Mouse (Mus musculus) embryonic facial prominence, embryonic 11.5 days (tissue): Measurements from ENCODE around the gene Hsf2. TPM values are rescaled to one million over a fixed set of nuclear protein-coding genes. Genes with fewer than 3 reads are reported as not detected.
"Not testable (repeated sequence)": the region's sequence is repeated elsewhere in the genome, so short reads cannot be mapped to it uniquely, and the experiment has no call there.

Experiments used
- ATAC-seq: fragments of 200-750 bp; cut with Nextera tagmentation; replicated peaks from 2 replicates; pipeline ENCODE4 v1.8.0; 2017; ENCODE audit warnings: low read depth; ENCODE audit not compliant: insufficient number of reproducible peaks, low FRiP score, low TSS enrichment
- DNase-seq: peaks from one replicate; pipeline ENCODE4 v3.0.0-alpha.2; 2015; ENCODE audit warnings: low spot score
- H3K27ac ChIP-seq: fragments of 300-500 bp; sonication (generic); replicated peaks from 2 replicates; pipeline ENCODE4 v1.5.1; 2014; ENCODE audit warnings: mild to moderate bottlenecking, low read depth, low read length, control low read depth
- H3K27me3 ChIP-seq: fragments of 300-500 bp; sonication (generic); 2 replicates; pipeline ENCODE4 v1.6.1; 2014; ENCODE audit warnings: mild to moderate bottlenecking, low read length, moderate library complexity, mixed read lengths; ENCODE audit not compliant: control insufficient read depth, insufficient read depth
- H3K36me3 ChIP-seq: fragments of 300-500 bp; sonication (generic); replicated peaks from 2 replicates; pipeline ENCODE4 v1.6.1; 2014; ENCODE audit warnings: low read depth, mild to moderate bottlenecking, low read length, moderate library complexity, mixed read lengths; ENCODE audit not compliant: control insufficient read depth, insufficient read depth
- H3K4me1 ChIP-seq: fragments of 300-500 bp; sonication (generic); 2 replicates; pipeline ENCODE4 v1.6.1; 2014; ENCODE audit warnings: low read length, mixed read lengths; ENCODE audit not compliant: control insufficient read depth, insufficient read depth
- H3K4me2 ChIP-seq: fragments of 300-500 bp; sonication (generic); 2 replicates; pipeline ENCODE4 v1.6.1; 2014; ENCODE audit warnings: low read depth, mild to moderate bottlenecking, control low read depth, low read length, moderate library complexity
- H3K4me3 ChIP-seq: fragments of 300-500 bp; sonication (generic); 2 replicates; pipeline ENCODE4 v1.5.1; 2014; ENCODE audit warnings: low read depth, low read length, control low read depth
- H3K9ac ChIP-seq: fragments of 300-500 bp; sonication (generic); replicated peaks from 2 replicates; pipeline ENCODE4 v1.6.1; 2014; ENCODE audit warnings: mild to moderate bottlenecking, control low read depth, low read length
- H3K9me3 ChIP-seq: fragments of 300-500 bp; sonication (generic); replicated peaks from 2 replicates; pipeline ENCODE4 v1.6.1; 2016; ENCODE audit warnings: mild to moderate bottlenecking, low read length, inconsistent platforms, mixed read lengths; ENCODE audit not compliant: control insufficient read depth
- WGBS: fragments of 180-500 bp; shearing (Covaris S2); extraction: QIAGEN DNeasy Blood & Tissue Kit; methylation state at CpG from one replicate; pipeline ENCODE4 v1.1.7; 2014; 5-methylcytosine and 5-hydroxymethylcytosine counted together
- polyA plus RNA-seq: library from polyadenylated mRNA; unstranded; fragments of >200 nt; fragmentation: Nextera tagmentation; extraction: Ambion mirVana; gene quantifications from 2 replicates; pipeline ENCODE4 v1.2.1, GENCODE M21; 2014

Hsf2 gene
- polyA plus RNA-seq, 1 experiment from 2014 or later, result 53.0 TPM

GRCm38 (mm10) chr10:57543890-57544289 lies 57.7 kb downstream of the Hsf2 start:
- not testable (repeated sequence) for H3K4me2 ChIP-seq, H3K9me3 ChIP-seq, ATAC-seq, H3K27me3 ChIP-seq, H3K4me1 ChIP-seq, H3K36me3 ChIP-seq, H3K27ac ChIP-seq, DNase-seq, H3K4me3 ChIP-seq, H3K9ac ChIP-seq
- WGBS, result 81% methylated on average over 9 of the region's 9 CpGs

- H3K36me3 ChIP-seq, result no peaks in the 10 kb centered on the region
- no peak overlapping the region for H3K4me3 ChIP-seq
- H3K4me2 ChIP-seq, result no peak overlapping the region
- H3K9ac ChIP-seq, result no peak overlapping the region
- DNase-seq (no peak), ATAC-seq (no peak)
- H3K4me1 ChIP-seq, result no peaks in the 10 kb centered on the region
- H3K27ac ChIP-seq, result no peak overlapping the region
- H3K27me3 ChIP-seq, result no peaks in the 10 kb centered on the region
- 89% methylated on average over 4 of the region's 4 CpGs for WGBS
- no peaks in the 10 kb centered on the region for H3K9me3 ChIP-seq
These were observed 63.4 kb downstream of the Hsf2 start for GRCm38 (mm10) chr10:57549631-57550030.

- no peak for ATAC-seq
- Histone ChIP-seq H3K9ac (no peak overlapping the region), H3K27ac (no peak overlapping the region)
These were observed 67.5 kb downstream of the Hsf2 start for GRCm38 (mm10) chr10:57553719-57554118.

GRCm38 (mm10) chr10:57557597-57557996 lies 71.4 kb downstream of the Hsf2 start:
- WGBS, result 77% methylated on average over 5 of the region's 5 CpGs
- no peaks in the 10 kb centered on the region for H3K36me3 ChIP-seq
- H3K4me2 ChIP-seq, result no peak overlapping the region

More at GRCm38 (mm10) chr10:57553719-57554118, 67.5 kb downstream of the Hsf2 start:
- Histone ChIP-seq H3K4me1 (no peaks in the 10 kb centered on the region), H3K27me3 (no peaks in the 10 kb centered on the region), H3K4me2 (no peak overlapping the region), H3K9me3 (no peaks in the 10 kb centered on the region), H3K36me3 (no peaks in the 10 kb centered on the region), H3K4me3 (no peak overlapping the region)
- 84% methylated on average over 1 of the region's 1 CpGs for WGBS
- no peak for DNase-seq

More at GRCm38 (mm10) chr10:57557597-57557996, 71.4 kb downstream of the Hsf2 start:
- Histone ChIP-seq H3K9ac (no peak overlapping the region), H3K27me3 (no peaks in the 10 kb centered on the region), H3K27ac (no peak overlapping the region), H3K9me3 (no peaks in the 10 kb centered on the region), H3K4me1 (no peaks in the 10 kb centered on the region), H3K4me3 (no peak overlapping the region)
- ATAC-seq (no peak), DNase-seq (no peak)

Other genes starting within 250 kb of the Hsf2 start
- 184 and 196 TPM in 2 replicates for gene Serinc1, start 46.1 kb downstream of the Hsf2 start, polyA plus RNA-seq
- gene Pkib, start 145.6 kb downstream of the Hsf2 start, polyA plus RNA-seq, result 1.8 and 2.3 TPM in 2 replicates